ENCODE assay signal across 8 mouse cellular contexts in genomic region chr19:17011261-17011995, GRCm38 (mm10). TPM values are rescaled to one million over a fixed set of nuclear protein-coding genes. Genes with fewer than 3 reads are reported as not detected.
DNase-seq lines count a peak whose midpoint lies in the region; ATAC-seq lines count a peak whose summit lies in the region.

No protein-coding gene starts in this region.

- no peak overlapping the region for H3K9ac ChIP-seq in heart, embryonic 13.5 days

- DNase-seq in frontal cortex, adult 2 months (ENCODE audit: extremely low spot score in 1 of 2, low spot score in 1 of 2) = peak; percentile 9 to 49
- DNase-seq in frontal cortex, postnatal 10 days (ENCODE audit: low spot score in 2 of 2) = no peak
- DNase-seq in 416B (ENCODE audit: low read depth) = peak; percentile 85
- peak; percentile 15 to 37 for DNase-seq in layer of hippocampus, adult 8-10 months (ENCODE audit: low spot score in 2 of 2)

- WGBS in heart, embryonic 13.5 days = 16% methylated on average over 6 of the region's 6 CpGs

- H3K9me3 ChIP-seq in heart, embryonic 13.5 days = no peaks in the 10 kb centered on the region

- H3K36me3 ChIP-seq in heart, embryonic 13.5 days = no peaks in the 10 kb centered on the region

- ATAC-seq in heart, embryonic 13.5 days (ENCODE audit: extremely low read depth, insufficient number of reproducible peaks, low FRiP score, low TSS enrichment) = no peak
- peak; percentile 73 for ATAC-seq in megakaryocyte-erythroid progenitor cell, adult 5-6 weeks (replicated peaks; ENCODE audit: low FRiP score, low TSS enrichment, poor library complexity, severe bottlenecking)
- no peak; the same call in 1 of the 2 replicates for ATAC-seq in granulocyte monocyte progenitor cell, adult 5-6 weeks (replicated peaks; ENCODE audit: poor library complexity, severe bottlenecking)

- peaks cover 2% of the 10 kb centered on the region; the same call in 1 of the 2 replicates for H3K4me1 ChIP-seq in brown adipose tissue, adult 24 weeks (ENCODE audit: control insufficient read depth, insufficient read depth, insufficient read length, low read length)
- H3K4me1 ChIP-seq in heart, embryonic 13.5 days = peaks cover 18% of the 10 kb centered on the region

- H3K4me2 ChIP-seq in heart, embryonic 13.5 days = peak overlapping the region; percentile 30

- peak overlapping the region; percentile 58; the same call in 1 of the 2 replicates for H3K27ac ChIP-seq in brown adipose tissue, adult 24 weeks (replicated peaks; ENCODE audit: low read depth, low read length)
- no peak overlapping the region for H3K27ac ChIP-seq in heart, embryonic 13.5 days (replicated peaks)

- no peaks in the 10 kb centered on the region for H3K27me3 ChIP-seq in heart, embryonic 13.5 days (replicated peaks)

- H3K4me3 ChIP-seq in brown adipose tissue, adult 24 weeks (ENCODE audit: insufficient read depth, low read depth, low read length) = no peak overlapping the region
- no peak overlapping the region for H3K4me3 ChIP-seq in heart, embryonic 13.5 days

RNA-seq across cellular contexts. Expression of gene Prune2, which starts 55.5 kb away (rescaled TPM):
- 72.5 and 72.7 TPM in 2 replicates for polyA plus RNA-seq in frontal cortex, adult 2 months (2012; rRNA removed)
- polyA plus RNA-seq in brown adipose tissue, adult 24 weeks (2012; ENCODE audit: insufficient read depth, insufficient read length, missing spikeins) = 4.6 and 14.3 TPM in 2 replicates
- polyA plus RNA-seq in heart, embryonic 13.5 days (2015; fragmentation: Nextera tagmentation; extraction: Ambion mirVana) = 7.2 and 8.4 TPM in 2 replicates
- total RNA-seq in layer of hippocampus, adult 8-10 months (2022) = 10 to 100 TPM; 80.4 to 87.7 (median 84.4) TPM
- not detected in 2 replicates for total RNA-seq in megakaryocyte-erythroid progenitor cell, adult 5-6 weeks (2014; fragmentation: Nextera tagmentation)
- total RNA-seq in megakaryocyte-erythroid progenitor cell, adult 5-6 weeks (2017) = not detected in 2 replicates
- total RNA-seq in granulocyte monocyte progenitor cell, adult 5-6 weeks (2014; fragmentation: Nextera tagmentation) = 0.34 TPM in 1 of 2 replicates, not detected in the other
- total RNA-seq in granulocyte monocyte progenitor cell, adult 5-6 weeks (2017) = 1.8 and 2.7 TPM in 2 replicates

Comparison
In these comparisons a context has a peak if more than half of its experiments do, and no peak if none do; other contexts are left out.
1. DNase-seq: peak in frontal cortex, adult 2 months (2 of 2), 416B (single experiment) and layer of hippocampus, adult 8-10 months (2 of 2); none in frontal cortex, postnatal 10 days (0 of 2).
2. RNA of gene Prune2, which starts 55.5 kb away (total RNA-seq): 80.4 to 87.7 TPM in layer of hippocampus, adult 8-10 months; 0.34 to 2.7 TPM in granulocyte monocyte progenitor cell, adult 5-6 weeks and not detected in megakaryocyte-erythroid progenitor cell, adult 5-6 weeks; every median in the first group is over 10 times any median in the second.